Mouse (Mus musculus): ENCODE measurements around the gene Cntn5.
A peak's percentile ranks its signal among the peaks of the same experiment; 100 is the strongest.

Cntn5 gene

DNA sequence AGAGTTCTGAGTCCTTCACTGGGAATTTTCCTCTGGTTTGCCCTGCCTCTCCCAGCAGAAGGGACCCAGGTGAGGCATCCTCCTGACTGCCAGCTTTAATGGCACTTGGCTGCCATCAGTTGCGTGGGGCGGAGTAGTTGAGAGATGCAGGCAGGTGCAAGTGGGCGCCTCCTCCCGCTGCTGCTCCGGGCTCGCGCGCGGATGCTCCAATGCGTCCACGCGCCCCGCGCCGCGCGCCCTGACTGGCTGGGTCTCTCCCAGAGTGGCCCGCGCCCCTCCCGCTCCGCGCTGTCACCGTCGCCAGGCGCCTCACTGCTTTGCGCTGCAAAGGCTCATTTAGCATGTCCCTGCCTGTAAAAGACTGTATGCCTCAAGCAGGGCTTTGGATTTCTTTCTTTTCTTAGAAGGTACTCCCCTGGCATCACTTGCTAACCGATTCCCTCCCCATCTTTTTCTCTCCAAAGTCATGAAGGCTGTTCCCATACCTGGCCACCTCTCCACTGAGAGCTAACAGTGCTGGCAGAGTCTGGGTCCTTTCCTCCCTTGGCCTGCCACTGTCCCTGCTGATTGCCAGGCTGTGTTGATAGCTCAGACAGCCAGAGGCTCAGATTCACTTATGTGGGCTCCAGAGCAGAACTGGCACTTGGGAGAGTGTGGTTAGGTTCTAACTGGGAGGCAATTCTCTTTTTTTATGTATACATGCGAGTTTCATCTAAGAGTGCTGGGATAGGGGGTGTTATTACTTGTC, at the start of gene Cntn5:
Cntn5 (minus strand) TSS at position 160 of the 748 bp plus-strand sequence.
- ATAC-seq (ENCODE audit: low TSS enrichment): peak; percentile 86

- ATAC-seq (ENCODE audit: low TSS enrichment): no peak
Measured at GRCm38 (mm10) chr9:10950470-10950869, 45.9 kb upstream of the Cntn5 start.

DNA sequence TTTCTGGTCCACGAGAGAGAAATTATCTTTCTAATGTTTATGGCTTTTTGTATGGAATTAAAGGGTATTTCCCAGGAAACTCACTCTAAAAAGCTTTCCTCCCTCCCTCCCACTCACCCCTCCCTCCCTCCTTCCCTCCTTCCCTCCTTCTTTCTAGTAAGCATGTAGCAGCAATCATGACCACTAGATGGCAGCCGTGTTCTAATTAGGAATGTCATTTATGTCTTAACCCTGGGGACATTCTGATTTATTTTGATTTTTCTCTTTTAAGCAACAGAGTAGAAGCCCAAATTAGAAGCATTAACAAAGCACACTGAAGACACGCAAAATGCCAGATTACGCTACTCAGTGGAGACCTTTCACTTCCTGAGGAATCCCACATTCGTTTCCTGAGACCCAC, 5.0 kb upstream of the Cntn5 start:
- ATAC-seq (ENCODE audit: low TSS enrichment): peak; percentile 50

DNA sequence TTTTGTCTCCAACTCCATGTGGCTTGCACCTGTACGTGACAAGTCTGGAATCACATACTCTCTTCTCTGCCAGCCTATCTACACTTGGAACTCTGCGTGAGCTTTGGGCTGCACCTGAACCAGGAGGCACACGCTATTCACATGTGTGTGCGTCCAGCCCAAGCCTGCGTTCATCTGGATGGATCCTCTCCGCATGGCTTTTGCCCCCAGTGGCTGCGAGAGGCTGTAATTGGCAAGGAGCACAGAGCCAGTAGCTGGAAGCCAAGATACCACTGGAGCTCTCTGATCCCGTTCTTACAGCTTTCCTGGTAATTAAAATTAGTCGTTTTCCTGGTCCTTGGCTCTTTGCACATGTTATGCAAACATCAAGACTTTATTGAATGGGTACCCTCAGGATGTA, 1.1 kb upstream of the Cntn5 start:
- no peak for ATAC-seq (ENCODE audit: low TSS enrichment)

DNA sequence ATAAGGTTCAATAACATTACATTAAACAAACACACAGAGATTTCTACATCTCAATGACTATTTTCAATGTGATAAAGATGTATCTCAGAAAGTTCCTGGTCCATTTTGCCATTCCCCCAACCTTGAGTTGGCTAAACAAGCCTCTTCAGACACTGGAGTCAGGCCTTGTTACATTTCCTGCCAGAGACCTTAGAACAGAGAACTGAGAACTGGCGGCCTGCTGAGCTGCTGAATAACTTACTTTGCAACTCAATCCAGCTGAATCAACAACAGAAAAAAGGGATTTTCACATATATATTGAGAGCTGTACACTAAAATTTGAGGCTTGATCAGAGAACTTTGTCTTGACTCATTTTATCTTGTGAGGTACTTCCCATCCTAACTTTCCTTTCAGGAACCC, 24.8 kb downstream of the Cntn5 start:
- ATAC-seq (ENCODE audit: low TSS enrichment): no peak

DNA sequence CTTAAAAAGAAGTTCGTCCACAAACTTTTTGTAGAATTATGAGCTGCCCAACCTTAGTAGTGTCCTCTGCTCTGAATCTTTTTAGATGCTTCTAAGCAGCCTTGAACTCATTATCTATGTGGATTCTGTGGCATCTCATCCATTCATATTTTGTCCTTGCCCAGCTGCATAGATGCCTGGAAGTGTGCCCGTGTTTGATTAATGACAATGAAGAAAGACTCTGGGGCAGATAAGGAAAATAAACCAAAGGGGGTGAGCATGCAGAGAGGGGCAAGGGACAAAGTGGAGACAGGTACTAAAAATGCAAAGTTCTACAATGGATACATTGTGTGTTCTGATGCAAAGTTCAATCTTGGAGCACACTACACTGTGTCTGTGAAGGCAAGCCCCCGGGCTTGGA, 30.7 kb downstream of the Cntn5 start:
- no peak for ATAC-seq (ENCODE audit: low TSS enrichment)

DNA sequence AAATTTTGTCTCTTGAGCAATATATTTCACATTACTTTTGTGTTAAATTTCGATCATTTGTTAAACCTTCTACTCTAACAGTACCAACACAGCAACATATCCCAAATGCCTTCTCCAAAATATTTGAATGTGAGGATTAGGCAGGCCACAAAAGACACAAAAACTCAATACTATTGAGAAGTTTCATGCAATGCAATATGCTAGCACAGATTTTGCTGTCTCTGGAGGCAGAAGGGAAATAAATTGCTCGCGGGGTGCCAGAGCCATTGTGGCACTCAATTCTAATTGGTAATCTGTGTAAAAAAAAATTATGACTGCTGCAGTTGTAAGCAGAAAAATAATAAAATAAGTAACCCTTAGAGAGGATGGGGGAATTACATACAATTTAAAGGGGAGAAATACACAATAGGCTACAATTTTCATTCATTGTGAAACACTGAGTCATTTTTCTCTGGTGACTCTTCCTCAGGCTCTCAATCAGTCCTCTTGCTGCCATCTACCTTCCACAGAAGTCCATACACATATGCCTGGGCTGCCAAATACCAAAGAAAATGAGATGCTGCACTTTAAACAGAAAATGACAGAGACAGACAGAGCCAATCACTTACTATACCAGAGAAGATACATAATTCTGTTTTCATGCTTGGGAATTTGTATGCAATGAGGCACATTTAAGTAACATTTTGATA, 48.2 kb downstream of the Cntn5 start:
- ATAC-seq (ENCODE audit: low TSS enrichment): peak; percentile 50; the same call in 1 of the 2 replicates

DNA sequence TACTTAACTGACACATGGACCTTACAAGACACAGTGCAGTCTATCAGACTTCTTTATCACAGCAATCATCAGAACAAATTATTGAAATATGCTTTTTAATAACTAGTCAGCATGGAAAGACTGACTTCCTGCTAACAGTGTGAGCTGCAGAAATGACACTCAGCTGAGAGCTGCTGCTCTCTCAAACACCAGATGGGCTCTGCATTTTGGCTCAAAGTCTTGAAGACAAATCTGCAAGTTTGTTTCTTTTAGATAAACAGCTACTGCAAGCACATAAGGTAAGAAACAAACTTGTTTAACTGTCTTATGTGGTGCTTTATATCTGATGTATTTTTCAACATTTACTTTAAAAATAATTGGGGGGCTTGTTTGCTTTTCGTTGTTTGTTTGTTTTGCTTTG, 87.9 kb downstream of the Cntn5 start:
- no peak for ATAC-seq (ENCODE audit: low TSS enrichment)

DNA sequence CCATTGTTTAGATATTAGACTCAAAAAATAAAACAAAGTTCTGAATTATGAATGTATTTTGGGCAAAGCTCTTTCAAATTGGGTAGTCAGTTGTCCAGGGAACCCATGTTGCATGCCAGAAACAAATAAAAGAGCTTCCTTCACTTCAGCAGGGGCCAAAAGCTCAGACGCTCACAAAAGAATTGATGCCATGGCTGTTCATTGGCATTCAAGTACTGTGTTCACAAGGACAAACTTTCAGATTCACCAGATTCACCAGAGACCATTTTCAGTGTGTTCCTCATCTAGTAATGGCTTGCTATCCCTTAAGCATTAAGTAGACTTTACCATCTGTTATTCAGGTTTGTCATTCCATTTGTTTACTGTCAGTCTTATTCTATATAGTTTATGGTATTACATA, 107.4 kb downstream of the Cntn5 start:
- no peak for ATAC-seq (ENCODE audit: low TSS enrichment)

DNA sequence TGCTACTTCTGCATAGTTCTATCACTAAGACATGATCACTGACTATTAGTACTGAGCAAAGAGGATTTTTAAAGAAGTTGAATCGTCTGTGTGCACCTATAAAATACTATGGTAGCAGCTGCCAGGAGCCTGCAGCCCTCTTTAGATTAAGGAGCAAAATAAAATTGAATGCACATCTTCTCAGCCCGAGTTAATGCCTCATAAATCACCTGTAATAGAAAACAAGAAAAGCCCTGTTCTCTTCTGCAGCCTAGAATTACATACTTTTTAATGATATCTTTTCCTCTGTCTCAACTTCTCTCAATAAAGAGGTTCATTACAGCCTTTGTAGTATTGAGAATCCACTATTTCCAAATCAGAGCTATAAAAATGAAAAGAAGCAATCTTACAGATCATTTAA, 109.5 kb downstream of the Cntn5 start:
- no peak for ATAC-seq (ENCODE audit: low TSS enrichment)

DNA sequence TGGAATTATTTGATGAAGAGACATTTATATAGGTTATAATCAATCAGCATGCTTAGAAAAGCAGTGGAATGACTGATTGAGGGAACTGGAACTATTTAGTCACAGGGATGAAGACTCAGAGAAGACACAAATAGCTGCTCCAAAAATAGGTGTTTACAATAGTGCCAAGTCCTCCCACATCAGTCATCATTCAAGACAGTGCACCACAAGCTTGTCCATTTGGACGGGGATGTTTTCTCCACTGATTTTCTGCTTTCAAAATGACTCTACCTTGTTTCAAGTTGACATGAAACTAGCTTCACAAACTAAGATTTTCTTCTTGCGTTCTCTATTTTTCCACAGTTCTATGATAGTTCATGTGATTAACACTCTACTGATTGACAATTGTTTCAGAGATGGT, 172.7 kb downstream of the Cntn5 start:
- ATAC-seq (ENCODE audit: low TSS enrichment): peak; percentile 47; the same call in 1 of the 2 replicates

DNA sequence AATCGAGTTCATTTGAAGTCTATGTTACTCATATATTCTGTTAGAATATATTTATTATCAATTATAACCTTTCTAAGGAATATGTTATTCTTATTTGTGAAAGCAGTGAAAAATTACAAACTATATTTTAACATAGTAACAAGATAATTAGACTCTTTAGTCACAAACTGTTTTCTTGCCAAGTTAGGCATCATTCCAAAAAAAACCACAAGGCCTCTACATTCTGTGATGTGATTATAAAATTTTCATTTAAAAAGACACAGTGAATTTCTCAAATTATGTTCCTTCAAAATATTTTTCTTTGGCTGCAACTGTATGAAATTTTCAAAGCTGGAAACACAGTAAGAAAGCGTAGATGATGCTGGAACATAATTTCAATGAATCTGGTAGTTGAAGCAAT, 180.4 kb downstream of the Cntn5 start:
- no peak for ATAC-seq (ENCODE audit: low TSS enrichment)

- ATAC-seq (ENCODE audit: low TSS enrichment): no peak
Measured at GRCm38 (mm10) chr9:10722121-10722520, 182.5 kb downstream of the Cntn5 start.

DNA sequence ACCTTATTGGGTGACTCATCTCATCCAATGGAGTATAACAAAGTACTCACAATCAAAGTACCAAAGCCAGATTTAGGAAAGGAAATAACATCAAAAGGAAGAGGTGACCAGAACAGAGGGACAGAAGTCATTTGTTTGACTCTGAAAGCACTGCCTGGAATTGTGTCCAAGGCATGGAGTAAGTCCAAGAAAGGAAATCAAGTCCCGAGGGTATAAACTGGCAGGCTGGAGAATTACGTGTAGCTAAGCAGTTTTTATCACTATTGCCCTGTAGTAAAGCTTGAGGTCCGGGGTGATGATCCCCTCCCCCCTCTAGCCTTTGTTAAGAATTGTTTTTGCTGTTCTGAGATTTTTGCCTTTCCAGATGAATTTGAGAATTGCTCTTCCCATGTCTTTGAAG, 185.6 kb downstream of the Cntn5 start:
- ATAC-seq (ENCODE audit: low TSS enrichment): no peak

GRCm38 (mm10) chr9:10713641-10714040, 190.9 kb downstream of the Cntn5 start:
- ATAC-seq (ENCODE audit: low TSS enrichment): no peak

- ATAC-seq (ENCODE audit: low TSS enrichment): peak; percentile 85
Measured at GRCm38 (mm10) chr9:10681646-10682045, 222.9 kb downstream of the Cntn5 start.

GRCm38 (mm10) chr9:10681181-10681580, 223.4 kb downstream of the Cntn5 start:
- ATAC-seq (ENCODE audit: low TSS enrichment): no peak

DNA sequence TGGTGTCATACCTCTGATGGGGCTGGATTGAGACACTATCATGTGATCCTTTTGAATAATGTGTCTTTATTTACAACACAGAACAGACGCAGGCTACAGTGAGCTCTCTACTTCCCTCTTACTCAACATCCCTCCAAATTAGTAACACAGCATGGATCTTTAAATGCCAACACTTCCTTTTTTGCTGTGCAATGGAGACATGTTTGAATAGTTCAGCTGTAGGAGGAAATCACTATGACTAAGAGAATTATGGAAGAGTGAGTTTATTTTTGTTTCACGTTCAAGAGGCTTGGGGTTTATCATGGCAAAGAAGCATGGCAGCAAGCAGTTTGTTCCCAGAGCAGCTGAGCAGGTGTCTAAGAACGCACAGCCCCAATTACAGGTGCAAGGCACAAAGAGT, 235.9 kb downstream of the Cntn5 start:
- ATAC-seq (ENCODE audit: low TSS enrichment): peak; percentile 86

DNA sequence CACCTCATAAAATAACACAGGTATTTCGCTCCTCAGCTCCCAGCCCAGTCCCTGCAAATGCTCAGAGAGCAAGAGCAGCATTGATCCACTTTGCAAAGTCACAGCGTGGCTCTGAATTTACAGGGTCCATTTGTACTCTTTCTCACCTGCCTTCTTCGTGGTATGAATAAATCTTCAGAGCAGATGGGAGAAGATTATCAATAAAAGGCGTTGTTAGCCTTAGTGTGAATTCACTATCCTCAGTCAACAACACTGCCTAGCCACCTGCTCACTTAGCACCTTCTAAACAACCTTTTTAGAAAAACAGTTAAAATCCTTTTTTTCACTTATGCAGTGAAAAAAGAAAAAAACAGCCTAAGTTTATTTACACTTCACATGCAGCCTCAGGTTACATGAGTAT, 237.1 kb downstream of the Cntn5 start:
- ATAC-seq (ENCODE audit: low TSS enrichment): no peak

GRCm38 (mm10) chr9:10665756-10666155, 238.8 kb downstream of the Cntn5 start:
- ATAC-seq (ENCODE audit: low TSS enrichment): 0 out of 2 replicates have a peak, but pooled peaks have one; percentile 60

GRCm38 (mm10) chr9:10663101-10663500, 241.5 kb downstream of the Cntn5 start:
- ATAC-seq (ENCODE audit: low TSS enrichment): peak; percentile 96

DNA sequence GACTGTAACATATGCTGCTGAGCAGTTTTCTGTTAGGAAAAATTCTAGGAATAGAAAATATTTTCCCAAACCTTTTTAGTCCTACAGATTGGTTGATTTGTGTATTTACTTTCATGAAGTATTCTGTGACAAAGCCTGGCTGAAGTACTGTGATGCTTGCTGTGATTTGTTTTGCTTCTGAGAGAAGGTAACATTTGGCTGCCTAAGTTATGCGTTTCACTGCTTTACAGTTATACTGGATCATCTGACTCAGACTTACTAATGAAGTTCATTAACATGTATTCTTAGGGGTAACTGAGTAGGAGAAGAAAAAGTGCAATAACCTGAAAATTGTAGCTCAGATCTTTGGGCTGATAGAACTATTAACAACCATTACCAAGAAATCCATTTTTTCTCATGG, 245.1 kb downstream of the Cntn5 start:
- ATAC-seq (ENCODE audit: low TSS enrichment): no peak

- ATAC-seq (ENCODE audit: low TSS enrichment): no peak
Measured at GRCm38 (mm10) chr9:10658086-10658485, 246.5 kb downstream of the Cntn5 start.
